Mouse (Mus musculus) stomach, adult 2 months (tissue): Measurements from ENCODE around the gene Pradc1. TPM values are rescaled to one million over a fixed set of nuclear protein-coding genes. Genes with fewer than 3 reads are reported as not detected.

Experiments
- polyA plus RNA-seq: library from polyadenylated mRNA; depleted of rRNA; stranded (reverse); fragments of >200 nt; gene quantifications from 2 replicates; pipeline ENCODE4 v1.2.3, GENCODE M21; 2012; rRNA removed

The Pradc1 gene
- 13.6 and 15.3 TPM in 2 replicates for polyA plus RNA-seq

GRCm38 (mm10) chr6:85451664-85452410 is at the start of gene Pradc1:
TSS of gene Pradc1 (minus strand) at chr6:85451970.

GRCm38 (mm10) chr6:85450697-85451663 is 790 bp downstream of the Pradc1 start, which contains the start of gene Cct7:
TSS of gene Cct7 (plus strand) at chr6:85451514.

GRCm38 (mm10) chr6:85431842-85432431 is 19.8 kb downstream of the Pradc1 start, which contains the start of gene Smyd5:
TSS of gene Smyd5 (plus strand) at chr6:85431989.

GRCm38 (mm10) chr6:85423836-85424379 is 27.9 kb downstream of the Pradc1 start, which contains the start of gene Noto:
TSS of gene Noto (plus strand) at chr6:85423886.

Other genes starting within 250 kb of the Pradc1 start
- 2.5 and 3.8 TPM in 2 replicates for gene Sfxn5, start 118.5 kb downstream of the Pradc1 start, polyA plus RNA-seq
- gene Rab11fip5, start 77.3 kb downstream of the Pradc1 start, polyA plus RNA-seq = 5.4 and 7.6 TPM in 2 replicates
- not detected in 2 replicates for gene Noto, start 28.1 kb downstream of the Pradc1 start, polyA plus RNA-seq
- 5.4 and 6.2 TPM in 2 replicates for gene Smyd5, start 20.0 kb downstream of the Pradc1 start, polyA plus RNA-seq
- gene Cct7, start 456 bp downstream of the Pradc1 start, polyA plus RNA-seq = 30.9 and 37.1 TPM in 2 replicates
- gene Fbxo41, start 51.0 kb upstream of the Pradc1 start, polyA plus RNA-seq = 0.19 and 0.28 TPM in 2 replicates
- not detected in 2 replicates for gene Egr4, start 61.6 kb upstream of the Pradc1 start, polyA plus RNA-seq
- gene Alms1, start 135.6 kb upstream of the Pradc1 start, polyA plus RNA-seq = 0.03 and 0.10 TPM in 2 replicates